Mouse (Mus musculus) kidney, adult 11 months (tissue): ENCODE results near the gene Fgg.

Experiments
- DNase-seq: peaks from one replicate; pipeline ENCODE4 v3.0.0; 2022

Gene Fgg

DNA sequence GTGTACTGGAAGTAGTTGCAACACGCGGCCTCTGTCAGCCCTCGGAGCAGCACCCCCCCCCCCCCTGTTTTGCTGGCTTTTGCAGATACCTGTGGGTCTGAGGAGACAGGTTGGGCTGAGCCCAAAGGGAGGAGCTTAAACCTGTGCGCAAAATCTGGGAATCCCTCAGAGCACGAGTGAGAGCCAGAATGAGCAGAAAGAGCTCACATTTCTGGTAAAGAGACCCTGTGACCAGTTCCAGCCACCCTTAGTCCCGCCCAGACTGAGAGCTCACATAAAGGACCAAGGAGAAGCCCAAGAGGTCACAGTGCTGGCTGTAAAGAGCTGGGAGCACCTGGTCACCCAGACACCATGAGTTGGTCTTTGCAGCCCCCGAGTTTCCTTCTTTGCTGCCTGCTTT lies at the start of gene Fgg:
Gene Fgg, plus strand, starts transcription at position 168 of the 400 bp plus-strand sequence.
- DNase-seq, result no peak

DNA sequence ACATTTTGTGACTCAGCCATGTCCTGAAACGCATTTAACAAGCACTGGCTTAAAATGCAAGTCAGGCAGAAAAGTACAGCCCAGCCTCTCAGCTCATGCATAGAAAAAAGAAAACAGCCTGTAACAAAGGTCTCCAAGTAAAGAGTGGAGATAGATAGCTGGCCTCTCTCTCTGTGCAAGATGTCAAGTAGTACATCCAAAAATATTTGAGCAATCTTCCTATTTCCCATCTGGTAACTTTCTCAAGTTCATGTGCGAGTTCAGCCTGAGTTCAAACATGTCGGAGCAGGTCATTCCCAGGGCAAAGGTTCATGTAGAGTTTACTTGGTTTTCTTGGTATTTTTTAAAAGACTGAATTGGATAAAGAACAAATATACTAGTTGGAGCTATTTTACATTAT lies 36.5 kb upstream of the Fgg start:
- DNase-seq, result no peak

DNA sequence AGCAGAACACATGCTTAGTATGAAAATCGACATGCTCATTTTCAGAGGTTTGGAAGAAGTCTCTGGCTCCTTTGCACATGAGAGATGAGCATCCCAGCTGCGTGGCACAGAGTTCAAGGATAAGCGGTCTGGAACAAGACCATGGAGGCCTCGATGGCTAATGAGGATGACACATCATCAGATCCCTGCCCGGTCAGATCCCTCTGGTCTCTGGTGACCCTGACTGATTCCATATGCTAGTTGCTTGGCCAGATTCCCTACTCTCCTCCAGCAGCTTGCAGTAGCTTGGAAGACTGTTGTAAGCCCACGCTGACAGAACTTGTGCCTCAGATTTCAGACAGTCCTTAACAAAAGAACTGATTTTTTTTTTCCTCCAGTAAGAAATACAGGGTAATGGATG lies 26.7 kb upstream of the Fgg start:
- no peak for DNase-seq

DNA sequence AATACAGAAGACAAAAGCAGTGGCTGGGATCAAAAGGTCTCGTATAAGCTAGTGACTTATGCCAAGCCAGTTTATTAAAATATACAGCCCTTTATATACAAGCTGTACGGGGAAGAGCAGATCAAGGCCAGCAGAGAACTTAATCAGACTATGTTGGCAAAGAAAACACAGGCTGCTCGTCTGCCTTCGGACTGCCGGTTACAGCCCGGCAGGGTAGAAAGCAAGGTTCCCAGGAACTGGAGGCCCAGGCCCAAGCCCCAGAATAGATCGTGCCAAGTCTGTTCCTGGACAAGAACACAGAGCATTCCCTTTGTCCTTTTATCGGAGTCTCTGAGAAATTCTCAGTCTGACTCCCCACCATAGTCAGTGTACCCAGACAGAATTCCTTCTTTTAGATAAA lies 25.7 kb upstream of the Fgg start:
- no peak for DNase-seq

DNA sequence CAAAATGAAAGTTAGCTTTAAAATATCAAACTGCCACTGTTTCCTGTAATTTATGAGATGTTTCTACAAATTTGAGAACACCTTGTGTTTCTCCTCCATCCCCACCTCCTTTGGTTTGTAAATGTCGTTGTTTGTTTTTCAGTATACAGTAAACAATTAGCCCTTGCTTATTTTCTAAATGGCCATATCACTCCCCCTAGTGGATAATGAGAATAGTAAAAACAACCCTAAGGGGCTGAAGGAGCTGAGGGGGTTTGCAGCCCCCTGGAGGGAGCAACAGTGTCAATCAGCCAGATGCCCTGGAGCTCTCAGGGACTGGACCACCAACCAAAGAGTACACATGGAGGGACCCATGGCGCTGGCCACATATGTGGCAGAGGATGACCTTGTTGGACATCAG lies 22.7 kb upstream of the Fgg start:
- DNase-seq, result no peak

DNA sequence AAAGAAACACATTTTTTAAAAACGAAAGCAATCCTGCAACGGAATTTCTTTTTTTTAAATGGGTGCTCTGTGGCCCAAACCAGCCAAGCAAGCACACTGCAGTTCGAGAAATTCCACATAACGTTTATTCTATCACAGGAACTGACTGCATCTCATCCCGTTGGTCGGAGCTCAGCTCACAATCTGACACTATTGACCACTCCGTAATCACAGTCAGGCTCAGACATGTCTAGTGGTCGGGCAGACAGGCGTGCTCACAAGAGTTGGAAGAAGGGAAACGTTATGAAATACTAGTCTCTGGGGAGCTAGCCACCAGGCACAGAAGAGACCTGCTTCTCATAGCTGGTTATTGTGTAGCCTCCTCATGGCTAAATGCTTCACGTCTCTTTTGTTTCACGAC lies 15.6 kb upstream of the Fgg start:
- no peak for DNase-seq

DNA sequence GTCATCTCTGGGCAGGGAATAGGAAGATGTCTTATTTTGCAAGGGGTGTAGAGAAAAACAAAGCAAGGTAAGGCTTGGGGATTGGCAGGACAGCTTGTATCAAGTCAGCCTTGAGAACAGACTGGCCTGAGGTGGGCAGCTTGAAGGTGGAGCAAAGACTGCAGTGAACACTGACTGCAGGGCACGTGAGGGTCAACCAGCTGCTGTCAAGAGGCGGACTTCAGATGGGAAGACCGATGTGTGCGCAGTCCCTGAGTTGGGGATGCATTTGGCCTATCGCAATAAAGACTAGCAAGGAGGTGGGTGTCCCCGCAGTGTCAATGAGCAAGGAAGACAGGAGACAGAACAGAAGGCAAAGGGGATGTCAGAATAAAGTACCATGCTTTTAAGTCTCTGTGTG lies 14.6 kb upstream of the Fgg start:
- DNase-seq, result no peak

DNA sequence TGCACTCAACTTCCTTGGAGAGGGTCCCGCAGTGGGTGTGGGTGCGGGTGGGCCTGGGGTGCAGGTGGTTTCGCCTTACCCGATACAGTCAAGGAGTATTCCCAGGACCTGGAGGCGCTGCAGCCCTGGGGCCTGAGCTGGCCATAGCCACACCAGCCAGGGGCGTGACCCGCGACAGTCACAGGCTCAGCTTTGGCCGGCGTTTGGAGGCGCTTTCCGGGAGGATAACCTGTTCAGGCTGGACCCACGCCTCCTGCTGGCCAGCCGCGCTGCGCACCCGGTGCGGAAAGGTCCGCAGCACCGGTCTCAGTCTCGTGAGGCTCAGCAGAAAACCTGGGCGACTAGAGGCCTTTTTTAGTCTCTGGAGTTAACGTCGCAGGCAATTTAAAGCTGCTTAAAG lies 12.2 kb upstream of the Fgg start:
- peak; percentile 30 for DNase-seq

DNA sequence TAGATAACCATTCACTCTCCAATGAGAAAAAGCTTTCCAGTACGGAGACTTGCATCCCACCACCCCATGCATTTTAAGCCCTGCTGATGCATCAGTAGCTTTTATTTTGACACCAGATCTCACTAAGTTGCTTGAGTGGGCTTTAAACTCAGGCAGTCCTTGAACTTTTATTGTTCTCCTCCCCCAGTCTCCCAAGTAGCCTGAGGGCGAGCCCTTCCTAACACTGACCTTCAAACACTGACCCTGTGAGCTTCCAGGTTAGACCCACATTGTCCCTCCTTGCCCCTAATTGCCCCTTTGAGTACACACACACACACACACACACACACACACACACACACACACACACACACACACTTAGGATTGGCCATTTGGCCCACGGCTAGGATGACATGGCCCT lies 10.9 kb upstream of the Fgg start:
- no peak for DNase-seq

DNA sequence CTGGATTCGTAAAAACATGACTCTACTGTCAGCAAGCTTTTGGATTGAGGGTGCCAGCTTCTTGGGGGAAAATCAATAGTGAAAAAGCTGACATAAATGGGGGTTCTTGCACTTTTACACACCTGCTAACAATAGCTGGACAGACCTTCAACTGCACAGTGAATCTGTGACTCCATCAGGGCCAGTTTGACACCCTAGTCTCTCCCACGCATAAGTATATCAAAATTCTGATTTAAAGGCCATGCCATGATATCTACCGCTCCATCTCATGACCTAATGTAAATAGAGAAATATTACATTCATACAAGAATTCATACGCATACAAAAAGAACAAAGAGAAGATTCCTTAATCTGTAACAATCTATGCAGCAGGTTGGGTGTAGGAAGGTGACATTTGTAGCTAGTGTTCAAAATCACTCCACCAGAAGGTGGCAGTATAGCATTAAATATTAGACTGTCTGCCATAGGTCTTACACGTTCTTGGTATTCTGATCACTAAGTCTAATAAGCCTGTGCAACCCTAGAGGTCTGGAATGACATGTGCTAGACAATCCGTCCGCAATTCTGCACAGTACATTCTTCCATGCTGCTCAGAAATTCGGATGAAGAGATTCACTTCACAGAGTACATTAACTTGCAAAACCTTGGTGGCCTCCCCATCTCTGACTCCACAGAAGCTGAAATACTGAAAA lies 8.6 kb upstream of the Fgg start:
- DNase-seq, result no peak

DNA sequence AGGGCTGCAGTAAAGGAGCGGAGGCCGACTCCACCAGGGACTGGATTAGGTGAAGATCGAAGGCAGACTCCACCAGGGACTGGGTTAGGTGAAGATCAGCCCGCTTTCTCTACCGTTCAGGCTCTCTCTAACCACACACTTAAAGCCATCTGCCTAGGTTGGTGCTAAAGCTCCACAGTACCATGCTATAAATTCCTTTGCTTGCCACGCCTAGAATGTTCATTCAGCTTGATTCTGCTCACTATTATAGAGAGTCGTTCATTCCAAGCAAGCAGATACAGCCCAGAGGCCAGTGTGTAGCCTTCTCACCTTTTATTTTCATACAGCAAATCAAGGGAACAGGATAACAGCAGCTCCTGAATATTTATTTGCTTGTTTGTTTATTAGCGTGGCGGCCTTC lies 7.5 kb upstream of the Fgg start:
- DNase-seq, result no peak

DNA sequence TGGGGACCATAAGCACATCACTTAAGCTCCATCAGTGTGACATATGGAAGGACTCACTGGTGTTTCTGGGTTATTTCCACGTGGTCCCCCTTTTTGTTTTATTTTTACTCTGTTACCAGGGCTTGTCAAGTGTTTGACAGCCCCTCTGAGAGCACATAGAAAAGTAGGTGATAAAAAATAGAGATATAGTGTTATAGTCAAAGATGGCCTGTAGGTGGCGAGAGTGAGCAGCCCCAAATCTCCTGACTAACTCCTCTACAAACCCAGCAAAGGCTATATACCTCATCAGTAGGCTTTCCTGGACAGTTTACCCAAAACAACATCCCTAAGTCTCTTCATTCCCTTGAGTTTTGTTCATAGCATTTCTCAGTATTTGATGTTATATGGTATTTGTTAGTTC lies 5.3 kb upstream of the Fgg start:
- no peak for DNase-seq

DNA sequence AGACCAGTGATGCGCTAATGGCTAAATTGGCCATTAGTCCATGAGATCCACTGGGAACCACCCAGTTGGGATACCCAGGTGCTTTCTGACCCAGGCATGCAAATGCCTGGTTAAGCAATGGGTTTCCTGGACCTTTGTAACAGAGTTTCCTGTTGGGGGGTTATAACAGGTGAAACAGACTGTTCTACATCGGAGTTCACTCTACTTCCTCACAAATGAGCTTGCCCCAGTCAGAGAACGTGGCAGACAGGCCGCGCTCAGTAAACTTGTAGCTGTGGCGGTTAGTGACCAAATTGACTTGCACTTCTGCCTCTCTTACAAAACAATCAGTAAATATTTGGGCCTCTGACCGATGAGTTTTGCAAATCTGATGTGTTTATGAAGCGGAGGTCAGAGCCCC lies 4.5 kb upstream of the Fgg start:
- DNase-seq, result no peak

DNA sequence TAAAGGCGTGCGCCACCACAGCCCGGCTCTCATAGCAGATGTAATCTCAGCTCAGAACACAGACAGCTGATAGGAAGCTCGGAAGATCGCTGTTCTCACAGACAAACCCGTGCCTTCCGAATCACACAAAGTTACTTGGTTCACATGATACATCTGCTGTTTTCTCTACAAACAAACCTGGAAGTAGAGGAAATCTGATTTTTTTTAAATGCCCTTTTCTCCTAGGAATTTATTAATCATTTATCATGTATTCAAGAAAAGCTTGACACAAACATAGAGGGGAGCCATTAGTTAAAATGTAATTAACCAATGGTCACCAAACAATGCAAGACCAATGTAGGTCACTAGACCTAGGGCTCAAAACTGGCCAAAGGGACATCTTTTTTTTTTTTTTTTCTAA lies 2.7 kb upstream of the Fgg start:
- no peak for DNase-seq

DNA sequence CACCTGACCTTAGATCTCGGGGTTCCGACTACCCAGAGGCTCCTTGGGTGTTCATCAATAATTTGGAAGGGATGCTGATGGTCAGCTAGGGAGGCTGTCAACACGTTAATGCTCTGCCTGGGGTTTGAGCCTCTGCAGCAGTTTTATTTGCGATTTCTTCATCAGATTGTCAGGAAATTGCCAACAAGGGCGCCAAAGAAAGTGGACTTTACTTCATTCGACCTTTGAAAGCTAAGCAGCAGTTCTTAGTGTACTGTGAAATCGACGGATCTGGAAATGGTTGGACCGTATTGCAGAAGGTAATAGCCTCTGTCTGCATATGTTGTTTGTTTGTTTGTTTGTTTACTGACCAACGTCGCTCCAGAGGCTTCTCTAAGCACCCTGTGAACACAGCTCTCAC lies 2.8 kb downstream of the Fgg start:
- DNase-seq, result peak; percentile 58

DNA sequence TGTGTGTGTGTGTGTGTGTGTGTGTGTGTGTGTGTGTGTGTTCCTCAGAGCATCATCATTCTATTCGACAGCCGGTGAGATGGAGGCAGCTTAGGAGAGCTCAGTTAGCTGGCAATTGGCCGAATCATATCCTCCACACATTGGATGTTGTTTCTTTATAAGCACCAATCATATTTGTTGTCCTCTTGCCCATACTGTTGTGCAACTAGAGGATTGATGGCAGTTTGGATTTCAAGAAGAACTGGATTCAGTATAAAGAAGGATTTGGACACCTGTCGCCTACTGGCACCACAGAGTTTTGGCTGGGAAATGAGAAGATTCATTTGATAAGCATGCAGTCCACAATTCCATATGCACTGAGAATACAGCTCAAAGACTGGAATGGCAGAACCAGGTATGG lies 3.6 kb downstream of the Fgg start:
- DNase-seq, result no peak

DNA sequence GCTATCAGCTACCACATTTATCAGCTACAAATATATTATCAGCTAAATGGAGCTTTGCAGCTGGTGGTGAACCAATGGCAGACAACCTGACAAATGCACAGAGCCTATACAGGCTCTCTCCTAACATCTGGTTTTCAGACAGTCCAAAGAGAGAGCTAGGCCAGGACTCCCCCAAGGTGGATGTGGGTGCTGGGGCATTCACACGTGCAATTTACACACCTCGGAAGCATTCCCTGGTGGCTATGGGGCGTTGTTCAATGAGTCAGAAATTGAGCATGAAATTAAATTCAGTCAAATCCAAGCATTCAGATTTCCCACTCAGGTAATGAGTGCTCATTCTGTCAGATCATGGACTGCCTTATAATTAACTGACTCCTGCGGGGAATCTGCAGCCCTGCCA lies 4.0 kb downstream of the Fgg start:
- DNase-seq, result no peak

DNA sequence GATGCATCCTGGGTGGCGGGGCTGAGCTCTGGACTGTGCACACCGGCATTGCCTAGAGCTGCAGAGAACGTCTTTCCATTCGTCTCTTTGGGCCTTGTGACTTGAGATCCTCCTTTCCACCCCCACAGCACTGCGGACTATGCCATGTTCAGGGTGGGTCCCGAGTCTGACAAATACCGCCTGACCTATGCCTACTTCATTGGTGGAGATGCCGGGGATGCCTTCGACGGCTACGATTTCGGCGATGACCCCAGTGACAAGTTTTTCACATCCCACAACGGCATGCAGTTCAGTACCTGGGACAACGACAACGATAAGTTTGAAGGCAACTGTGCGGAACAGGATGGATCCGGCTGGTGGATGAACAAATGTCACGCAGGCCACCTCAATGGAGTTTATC lies 5.1 kb downstream of the Fgg start:
- no peak for DNase-seq

DNA sequence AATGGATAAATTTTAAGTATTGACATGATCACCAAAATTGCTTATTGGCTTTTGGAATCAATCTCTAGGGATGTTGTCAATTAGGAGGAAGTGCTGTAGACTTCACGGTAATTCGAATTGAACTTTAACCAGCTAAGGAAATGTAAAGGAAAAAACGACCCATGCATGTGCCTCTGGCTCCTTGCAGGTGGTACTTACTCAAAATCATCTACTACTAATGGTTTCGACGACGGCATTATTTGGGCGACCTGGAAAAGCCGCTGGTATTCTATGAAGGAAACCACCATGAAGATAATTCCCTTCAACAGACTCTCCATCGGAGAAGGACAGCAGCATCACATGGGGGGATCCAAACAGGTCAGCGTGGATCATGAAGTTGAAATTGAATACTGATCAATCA lies 6.4 kb downstream of the Fgg start:
- no peak for DNase-seq

DNA sequence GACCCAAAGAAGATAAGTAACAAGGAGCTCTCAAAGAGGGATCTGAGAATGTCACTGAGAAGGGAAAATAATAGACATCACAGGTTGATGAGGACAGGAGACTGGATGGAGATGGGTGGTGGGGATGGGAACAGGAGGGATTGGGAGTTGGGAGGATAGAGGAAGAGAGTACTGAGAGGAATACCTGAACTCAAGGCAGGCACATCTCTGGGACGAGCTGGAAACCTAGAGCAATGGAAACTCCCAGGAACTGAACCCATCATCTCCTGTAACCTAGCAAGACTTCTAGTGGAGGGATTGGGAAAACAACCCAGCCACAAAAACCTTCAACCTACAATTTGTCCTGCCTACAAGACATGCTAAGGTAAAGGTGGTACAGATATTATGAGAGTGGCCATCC lies 8.7 kb downstream of the Fgg start:
- no peak for DNase-seq

DNA sequence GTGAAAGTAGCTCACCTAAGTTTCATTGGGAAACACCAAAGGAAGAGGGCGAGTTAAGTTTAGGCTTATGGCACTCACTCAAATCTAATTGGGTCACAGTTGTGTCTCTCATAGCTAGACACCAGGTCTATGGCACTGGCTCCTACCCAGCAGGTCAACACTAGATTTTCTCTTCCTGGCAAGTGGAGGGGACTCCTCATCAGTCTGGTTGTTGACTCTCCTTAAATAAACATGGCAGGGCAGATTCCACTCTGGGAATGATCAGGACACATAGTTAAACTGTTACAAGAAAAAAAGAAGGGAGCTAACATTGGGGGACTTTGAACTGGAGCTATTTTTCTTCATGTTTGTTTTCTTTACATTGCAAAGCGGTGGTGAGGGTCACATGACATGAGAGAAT lies 12.9 kb downstream of the Fgg start:
- peak; percentile 34 for DNase-seq

DNA sequence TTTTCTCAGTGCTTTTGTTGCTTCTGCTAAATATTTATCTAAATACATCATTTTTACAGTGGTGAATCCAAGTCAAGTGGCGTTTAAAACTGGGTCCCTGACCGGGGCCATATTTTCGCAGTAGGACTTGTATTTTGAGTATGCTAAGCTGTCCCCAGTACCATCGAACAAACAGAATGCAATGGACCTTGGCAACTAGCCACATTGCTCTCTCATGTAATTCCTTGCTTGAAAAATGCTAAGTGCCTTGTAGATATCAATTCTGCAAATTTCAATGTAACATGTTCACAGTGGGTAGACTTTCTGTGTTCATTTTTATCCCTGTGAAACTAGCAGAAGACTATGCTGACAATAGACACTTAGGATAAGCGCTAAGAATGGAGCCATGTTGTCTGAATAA lies 13.7 kb downstream of the Fgg start:
- no peak for DNase-seq

DNA sequence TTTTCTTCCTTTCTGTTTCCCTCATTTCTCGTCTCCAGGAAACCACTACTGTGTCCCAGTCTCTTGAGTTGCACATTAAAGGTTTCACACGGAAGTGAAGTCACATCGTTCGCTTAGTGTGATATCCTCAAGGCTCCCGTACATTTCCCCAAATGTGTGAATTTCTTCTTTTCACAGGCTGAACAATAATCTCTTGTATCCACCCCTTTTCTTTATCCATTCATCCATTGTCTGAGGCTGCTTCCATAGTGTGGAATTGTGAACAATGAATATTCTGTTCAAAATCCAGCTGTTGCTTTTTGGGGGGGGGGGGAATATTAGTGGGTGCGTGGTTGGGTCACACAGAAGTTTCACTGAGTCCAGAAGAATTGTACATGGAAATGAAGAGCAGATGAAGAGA lies 17.5 kb downstream of the Fgg start:
- DNase-seq, result no peak

DNA sequence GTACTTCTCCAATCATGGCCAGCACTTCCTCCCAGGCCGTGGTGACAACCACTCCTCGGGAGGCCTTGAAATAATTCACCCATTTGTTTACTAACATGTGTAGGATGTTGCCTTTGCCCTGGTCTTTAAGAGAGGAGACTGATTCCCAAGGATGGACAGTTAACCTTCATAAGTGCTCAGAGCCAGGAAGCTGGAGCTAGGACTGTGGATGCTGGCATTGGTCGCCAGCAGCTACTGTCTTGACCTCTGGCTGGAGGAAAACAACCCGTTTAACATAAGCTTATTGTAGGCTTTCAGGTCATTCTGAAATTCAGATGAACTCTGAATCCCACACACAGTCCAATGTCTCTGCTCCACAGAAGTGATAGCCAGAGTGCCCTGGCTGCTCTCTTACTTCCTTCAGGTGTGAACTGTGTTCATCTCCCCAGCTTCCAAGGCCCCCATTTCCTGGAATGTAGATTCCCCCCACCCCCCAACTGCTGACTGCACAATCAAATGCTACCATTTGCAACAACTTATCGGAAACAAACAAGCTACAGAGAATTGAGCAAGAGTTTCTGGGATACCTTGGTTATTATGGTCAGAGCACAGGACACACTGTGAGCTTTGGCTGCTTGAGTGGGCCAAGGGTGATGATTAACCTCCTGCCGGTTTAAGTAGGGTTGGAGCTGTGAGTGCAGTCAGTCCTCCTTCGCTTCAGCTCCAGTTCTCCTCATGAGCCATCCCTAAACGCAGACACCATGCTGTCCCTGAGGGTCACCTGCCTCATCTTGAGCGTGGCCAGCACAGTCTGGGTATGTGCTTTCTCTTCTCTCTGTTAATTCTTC lies 18.2 kb downstream of the Fgg start, which contains the start of gene Fga:
Gene Fga, plus strand, starts transcription at position 602 of the 827 bp plus-strand sequence.
- peak; percentile 69 for DNase-seq
